Mouse (Mus musculus) embryo, embryonic 10 days (tissue): ENCODE data around the gene Dnajb1.
A peak's percentile ranks its signal among the peaks of the same experiment; 100 is the strongest.

Source experiments
- DNase-seq: peaks from one replicate; pipeline ENCODE4 v3.0.0-alpha.2; 2015; ENCODE audit warnings: low spot score

Gene Dnajb1

GRCm38 (mm10) chr8:83613695-83614094 lies 5.7 kb downstream of the Dnajb1 start:
- no peak for DNase-seq

GRCm38 (mm10) chr8:83616625-83617024 lies 8.6 kb downstream of the Dnajb1 start:
- no peak for DNase-seq

GRCm38 (mm10) chr8:83617111-83617510 lies 9.1 kb downstream of the Dnajb1 start:
- no peak for DNase-seq

GRCm38 (mm10) chr8:83618566-83618965 lies 10.6 kb downstream of the Dnajb1 start:
- no peak for DNase-seq

- no peak for DNase-seq
Measured at GRCm38 (mm10) chr8:83619568-83620285, 11.7 kb downstream of the Dnajb1 start.

GRCm38 (mm10) chr8:83621691-83622388 lies 13.8 kb downstream of the Dnajb1 start:
- no peak for DNase-seq

GRCm38 (mm10) chr8:83622389-83622989 lies 14.5 kb downstream of the Dnajb1 start:
- peak; percentile 91 for DNase-seq

- no peak for DNase-seq
Measured at GRCm38 (mm10) chr8:83623549-83623948, 15.6 kb downstream of the Dnajb1 start.

GRCm38 (mm10) chr8:83624739-83625138 lies 16.7 kb downstream of the Dnajb1 start:
- DNase-seq = peak; percentile 63

- DNase-seq = no peak
Measured at GRCm38 (mm10) chr8:83625676-83626299, 17.8 kb downstream of the Dnajb1 start.

GRCm38 (mm10) chr8:83632083-83632707 lies 24.2 kb downstream of the Dnajb1 start:
- no peak for DNase-seq

GRCm38 (mm10) chr8:83638856-83639255 lies 30.9 kb downstream of the Dnajb1 start:
- DNase-seq = no peak

GRCm38 (mm10) chr8:83639649-83640048 lies 31.7 kb downstream of the Dnajb1 start:
- DNase-seq = no peak

- no peak for DNase-seq
Measured at GRCm38 (mm10) chr8:83647511-83647910, 39.5 kb downstream of the Dnajb1 start.

GRCm38 (mm10) chr8:83648031-83648430 lies 40.0 kb downstream of the Dnajb1 start:
- DNase-seq = no peak

- no peak for DNase-seq
Measured at GRCm38 (mm10) chr8:83649699-83650098, 41.7 kb downstream of the Dnajb1 start.

GRCm38 (mm10) chr8:83652030-83652743 lies 44.2 kb downstream of the Dnajb1 start, which contains the start of gene Gipc1:
Gene Gipc1 (plus strand): TSS chr8:83652677.
- DNase-seq = peak; percentile 98

GRCm38 (mm10) chr8:83652744-83653661 lies 45.0 kb downstream of the Dnajb1 start:
- peak; percentile 22 for DNase-seq

- no peak for DNase-seq
Measured at GRCm38 (mm10) chr8:83653662-83654017, 45.6 kb downstream of the Dnajb1 start.

- no peak for DNase-seq
Measured at GRCm38 (mm10) chr8:83654725-83655124, 46.7 kb downstream of the Dnajb1 start.
